Mouse (Mus musculus) MEL (cell line): ENCODE measurements around the gene Pdzd8. TPM values are rescaled to one million over a fixed set of nuclear protein-coding genes. Genes with fewer than 3 reads are reported as not detected.

Experiments used
- DNase-seq: peaks from one replicate; pipeline ENCODE4 v3.0.0; 2011; ENCODE audit warnings: low read depth, low spot score
- H3K27ac ChIP-seq: 2 replicates; pipeline ENCODE4 v1.5.1; 2012; ENCODE audit warnings: low read depth, mild to moderate bottlenecking, control low read depth, low read length, moderate library complexity; ENCODE audit not compliant: control insufficient read depth
- H3K27me3 ChIP-seq, 2 experiments: fragments of 150-350 bp in 1 of 2; sonication (generic) in 1 of 2; 2 replicates each; pipeline ENCODE4 v1.6.1; 2012; ENCODE audit warnings: low read length in 2 of 2, mild to moderate bottlenecking in 2 of 2, improper control_type of control experiment in 1 of 2, moderate library complexity in 1 of 2; ENCODE audit not compliant: insufficient read depth in 2 of 2, control insufficient read depth in 1 of 2
- H3K36me3 ChIP-seq, 2 experiments: 2 replicates each; pipeline ENCODE4 v1.6.1; 2012 to 2014; ENCODE audit warnings: low read length in 2 of 2, improper control_type of control experiment in 1 of 2, inconsistent platforms in 1 of 2, mild to moderate bottlenecking in 1 of 2; ENCODE audit not compliant: insufficient read depth in 2 of 2, control insufficient read depth in 1 of 2
- H3K4me1 ChIP-seq, 2 experiments: fragments of 150-350 bp in 1 of 2; sonication (generic) in 1 of 2; 2 replicates each; pipeline ENCODE4 v1.6.1; 2012; ENCODE audit warnings: low read length in 2 of 2, improper control_type of control experiment in 1 of 2, mild to moderate bottlenecking in 1 of 2; ENCODE audit not compliant: insufficient read depth in 2 of 2, control insufficient read depth in 1 of 2
- H3K4me3 ChIP-seq, 2 experiments: fragments of 150-350 bp in 1 of 2; sonication (generic) in 1 of 2; 2 replicates each; pipeline ENCODE4 v1.5.1; 2012; ENCODE audit warnings: low read depth in 2 of 2, low read length in 2 of 2, mild to moderate bottlenecking in 2 of 2, moderate library complexity in 2 of 2, control low read depth in 1 of 2, improper control_type of control experiment in 1 of 2; ENCODE audit not compliant: control insufficient read depth in 1 of 2, insufficient read depth in 1 of 2
- H3K79me2 ChIP-seq: 2 replicates; pipeline ENCODE4 v1.6.1; 2012; ENCODE audit warnings: mild to moderate bottlenecking, low read length, moderate library complexity; ENCODE audit not compliant: control insufficient read depth, poor library complexity, insufficient read depth
- H3K9ac ChIP-seq: 2 replicates; pipeline ENCODE4 v1.6.1; 2012; ENCODE audit warnings: low read depth, mild to moderate bottlenecking, control low read depth, low read length, moderate library complexity; ENCODE audit not compliant: control insufficient read depth, poor library complexity, severe bottlenecking
- H3K9me3 ChIP-seq: fragments of 150-350 bp; sonication (generic); replicated peaks from 2 replicates; pipeline ENCODE4 v1.6.1; 2012; ENCODE audit warnings: mild to moderate bottlenecking, low read length, improper control_type of control experiment, moderate library complexity; ENCODE audit not compliant: insufficient read depth
- CHD2 ChIP-seq: IDR thresholded peaks from 2 replicates; pipeline ENCODE4 v1.6.1; 2011; ENCODE audit warnings: low read length, improper control_type of control experiment
- EP300 ChIP-seq, 2 experiments: IDR thresholded peaks; 2 replicates each; pipeline ENCODE4 v1.6.1; 2011; ENCODE audit warnings: improper control_type of control experiment in 2 of 2, low read length in 2 of 2, low read depth in 1 of 2, mild to moderate bottlenecking in 1 of 2
- ETS1 ChIP-seq: IDR thresholded peaks from 2 replicates; pipeline ENCODE4 v1.6.1; 2012; ENCODE audit warnings: low read depth, mild to moderate bottlenecking, inconsistent platforms, low read length, improper control_type of control experiment, moderate library complexity
- GABPA ChIP-seq: IDR thresholded peaks from 2 replicates; pipeline ENCODE4 v1.6.1; 2012; ENCODE audit warnings: low read depth, mild to moderate bottlenecking, inconsistent platforms, low read length, improper control_type of control experiment, moderate library complexity
- JUND ChIP-seq: IDR thresholded peaks from 2 replicates; pipeline ENCODE4 v1.6.1; 2011; ENCODE audit warnings: low read depth, mild to moderate bottlenecking, improper control_type of control experiment, low read length
- MAFK ChIP-seq: IDR thresholded peaks from 2 replicates; pipeline ENCODE4 v1.6.1; 2011; ENCODE audit warnings: low read depth, mild to moderate bottlenecking, low read length, improper control_type of control experiment, borderline replicate concordance
- MYB ChIP-seq: IDR thresholded peaks from 2 replicates; pipeline ENCODE4 v1.6.1; 2011; ENCODE audit warnings: mild to moderate bottlenecking, low read depth, low read length, improper control_type of control experiment
- MYC ChIP-seq: IDR thresholded peaks from 2 replicates; pipeline ENCODE4 v1.6.1; 2011; ENCODE audit warnings: low read depth, mild to moderate bottlenecking, low read length, improper control_type of control experiment, moderate library complexity
- NRF1 ChIP-seq: IDR thresholded peaks from 2 replicates; pipeline ENCODE4 v1.6.1; 2014; ENCODE audit warnings: low read depth, mild to moderate bottlenecking, inconsistent platforms, low read length, improper control_type of control experiment, moderate library complexity; ENCODE audit not compliant: poor library complexity, insufficient read depth, severe bottlenecking
- POLR2A ChIP-seq, 2 experiments: IDR thresholded peaks; 2 replicates each; pipeline ENCODE4 v1.6.1; 2011 to 2012; ENCODE audit warnings: low read length in 2 of 2, mild to moderate bottlenecking in 2 of 2, control low read depth in 1 of 2, improper control_type of control experiment in 1 of 2, low read depth in 1 of 2, moderate library complexity in 1 of 2; ENCODE audit not compliant: control insufficient read depth in 1 of 2, insufficient read depth in 1 of 2, poor library complexity in 1 of 2
- POLR2AphosphoS5 ChIP-seq: IDR thresholded peaks from 2 replicates; pipeline ENCODE4 v1.6.1; 2012; ENCODE audit warnings: low read depth, borderline replicate concordance, mild to moderate bottlenecking, inconsistent platforms, low read length, moderate library complexity, mixed read lengths
- RCOR1 ChIP-seq: IDR thresholded peaks from 2 replicates; pipeline ENCODE4 v1.6.1; 2012; ENCODE audit warnings: low read depth, mild to moderate bottlenecking, inconsistent platforms, low read length, improper control_type of control experiment
- SMC3 ChIP-seq: IDR thresholded peaks from 2 replicates; pipeline ENCODE4 v1.6.1; 2011; ENCODE audit warnings: low read depth, low read length, improper control_type of control experiment
- TCF12 ChIP-seq: IDR thresholded peaks from 2 replicates; pipeline ENCODE4 v1.6.1; 2014; ENCODE audit warnings: low read depth, mild to moderate bottlenecking, inconsistent platforms, low read length, improper control_type of control experiment, moderate library complexity
- UBTF ChIP-seq: IDR thresholded peaks from 2 replicates; pipeline ENCODE4 v1.6.1; 2012; ENCODE audit warnings: low read depth, mild to moderate bottlenecking, inconsistent platforms, low read length, improper control_type of control experiment, moderate library complexity, borderline replicate concordance; ENCODE audit not compliant: insufficient read depth
- USF1 ChIP-seq: IDR thresholded peaks from 2 replicates; pipeline ENCODE4 v1.6.1; 2014; ENCODE audit warnings: low read depth, mild to moderate bottlenecking, inconsistent platforms, low read length, improper control_type of control experiment, moderate library complexity
- ZC3H11A ChIP-seq: IDR thresholded peaks from 2 replicates; pipeline ENCODE4 v1.6.1; 2012; ENCODE audit warnings: low read depth, mild to moderate bottlenecking, inconsistent platforms, low read length, improper control_type of control experiment
- ZKSCAN1 ChIP-seq: IDR thresholded peaks from 2 replicates; pipeline ENCODE4 v1.6.1; 2012; ENCODE audit warnings: low read depth, mild to moderate bottlenecking, inconsistent platforms, low read length, improper control_type of control experiment, moderate library complexity
- ZNF384 ChIP-seq: IDR thresholded peaks from 2 replicates; pipeline ENCODE4 v1.6.1; 2012; ENCODE audit warnings: low read depth, mild to moderate bottlenecking, inconsistent platforms, low read length, improper control_type of control experiment
- polyA plus RNA-seq, 2 experiments: library from polyadenylated mRNA; stranded (reverse) in 1 of 2; unstranded in 1 of 2; fragments of >175 nt in 1 of 2; fragments of >200 nt in 1 of 2; gene quantifications; 2 replicates each; pipeline versions ENCODE4 v1.2.1 to v1.2.4; 2012; ENCODE audit warnings: low replicate concordance in 2 of 2, low read depth in 1 of 2; ENCODE audit not compliant: insufficient read length in 2 of 2, insufficient read depth in 1 of 2, missing spikeins in 1 of 2
- total RNA-seq: library from RNA; depleted of rRNA; stranded (reverse); fragments of 300-350 nt; gene quantifications from 2 replicates; pipeline ENCODE4 v1.2.3, GENCODE M21; 2012

The Pdzd8 gene
- total and polyA plus RNA-seq, 3 experiments = 46.4 to 137 (median 49.8) TPM

- Histone ChIP-seq H3K9me3 (no peaks in the 10 kb centered on the region), H3K27me3 (no peaks in the 10 kb centered on the region), H3K36me3 (peaks cover 16 to 41% of the 10 kb centered on the region in 2 experiments), H3K27ac (peak overlapping the region; percentile 80), H3K9ac (peak overlapping the region; percentile 79), H3K79me2 (peaks cover 81% of the 10 kb centered on the region), H3K4me1 (peaks cover 23 to 30% of the 10 kb centered on the region in 2 experiments), H3K4me3 (peak overlapping the region; percentile 82 to 86)
- DNase-seq = peak; percentile 83
- TF ChIP-seq UBTF = 0 out of 2 replicates have a peak, but pooled peaks have one; percentile 44
- no peak for TF ChIP-seq JUND
- 0 out of 2 replicates have a peak, but pooled peaks have one; percentile 0 for TF ChIP-seq POLR2AphosphoS5
Measured at GRCm38 (mm10) chr19:59345081-59345657, 411 bp downstream of the Pdzd8 start.

GRCm38 (mm10) chr19:59344304-59344711 lies 1.3 kb downstream of the Pdzd8 start:
- Histone ChIP-seq H3K79me2 (peaks cover 75% of the 10 kb centered on the region), H3K36me3 (peaks cover 23 to 40% of the 10 kb centered on the region in 2 experiments), H3K9ac (peak overlapping the region; percentile 79), H3K27ac (peak overlapping the region; percentile 80), H3K27me3 (no peaks in the 10 kb centered on the region), H3K4me3 (peak overlapping the region; percentile 82 to 86), H3K4me1 (peaks cover 22 to 29% of the 10 kb centered on the region in 2 experiments), H3K9me3 (no peaks in the 10 kb centered on the region)
- peak; percentile 84 for DNase-seq
- peak in 1 of 2 experiments; percentile 14; a peak in 1 of 4 replicates for TF ChIP-seq POLR2A (IDR thresholded peaks at IDR 0.05; ENCODE audit: control insufficient read depth in 1 of 2, insufficient read depth in 1 of 2, low read depth in 1 of 2, low read length in 2 of 2, poor library complexity in 1 of 2)
- no peak for TF ChIP-seq EP300 (IDR thresholded peaks at IDR 0.05; ENCODE audit: low read depth in 1 of 2, low read length in 2 of 2)
- no peak for TF ChIP-seq USF1

- Histone ChIP-seq H3K9ac (peak overlapping the region; percentile 79), H3K4me3 (peak overlapping the region; percentile 45 to 86), H3K27me3 (no peaks in the 10 kb centered on the region), H3K36me3 (peaks cover 27 to 42% of the 10 kb centered on the region in 2 experiments), H3K4me1 (peaks cover 19 to 36% of the 10 kb centered on the region in 2 experiments), H3K79me2 (peaks cover 72% of the 10 kb centered on the region), H3K27ac (peak overlapping the region; percentile 22), H3K9me3 (no peaks in the 10 kb centered on the region)
- peak; percentile 82 for DNase-seq
- TF ChIP-seq SMC3 = no peak
- TF ChIP-seq ZNF384 = no peak
- TF ChIP-seq MYB = no peak
- TF ChIP-seq CHD2 = no peak
- TF ChIP-seq RCOR1 = no peak
- no peak for TF ChIP-seq MAFK
- no peak for TF ChIP-seq POLR2AphosphoS5
- no peak for TF ChIP-seq ZC3H11A
- no peak for TF ChIP-seq TCF12
- TF ChIP-seq NRF1 = no peak
- no peak for TF ChIP-seq GABPA
- no peak for TF ChIP-seq ZKSCAN1
- no peak for TF ChIP-seq MYC
- no peak for TF ChIP-seq ETS1
Measured at GRCm38 (mm10) chr19:59342964-59343363, 2.6 kb downstream of the Pdzd8 start.
